Mouse (Mus musculus): ENCODE data around the gene Sfxn5. TPM values are rescaled to one million over a fixed set of nuclear protein-coding genes. Genes with fewer than 3 reads are reported as not detected.

The Sfxn5 gene
- total and polyA plus RNA-seq, 2 experiments from 2014 or later: 2.7 to 4.8 TPM

DNA sequence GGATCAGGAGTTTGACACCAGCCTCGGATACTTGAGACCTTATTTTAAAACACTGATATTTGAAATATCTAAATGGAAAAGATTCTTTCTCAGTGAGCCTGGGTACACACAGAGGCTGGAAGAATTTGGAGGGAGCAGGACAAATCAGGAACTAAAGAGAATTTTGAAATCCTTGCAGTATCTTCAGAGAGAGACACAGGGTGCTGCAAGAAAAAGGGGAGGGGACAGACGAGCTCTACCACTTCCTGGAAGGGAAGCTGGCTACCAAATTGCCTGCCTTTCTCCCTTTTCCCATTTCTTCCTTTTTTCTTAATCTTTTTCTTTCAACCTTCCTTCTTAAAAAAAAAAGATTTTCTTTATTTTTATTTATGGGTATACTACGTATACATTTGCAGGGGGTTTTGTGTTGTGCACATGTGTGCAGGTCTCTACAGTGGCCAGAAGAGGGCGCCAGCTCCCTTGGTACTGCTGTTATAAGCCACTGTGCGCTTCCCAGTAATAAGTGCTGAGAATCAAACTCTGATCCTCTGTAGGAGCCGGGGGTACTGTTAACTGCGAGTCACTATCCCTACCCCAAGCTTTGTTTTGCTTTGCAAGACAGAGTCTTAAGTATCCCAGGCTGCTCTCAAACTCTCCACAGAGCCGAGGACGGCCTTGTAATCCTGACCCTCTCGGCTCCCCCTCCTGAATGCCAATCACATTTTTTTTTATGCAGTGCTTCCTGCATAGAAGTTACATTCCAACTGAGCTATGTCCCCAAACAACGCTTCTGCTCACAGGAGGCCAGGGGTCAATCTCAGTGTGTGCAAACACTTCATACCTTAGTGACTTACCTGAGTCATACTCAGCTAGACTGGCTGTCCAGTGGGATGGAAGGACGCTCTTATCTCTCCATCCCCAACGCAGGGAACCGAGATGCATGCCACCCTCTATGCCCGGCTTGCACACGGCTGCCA, 42.1 kb downstream of the Sfxn5 start:
- no peak for DNase-seq (ENCODE audit: low spot score)
- Histone ChIP-seq H3K4me1 (ENCODE audit: control insufficient read depth, insufficient read depth) (peaks cover 6% of the 10 kb centered on the region; the same call in 1 of the 2 replicates), H3K36me3 (replicated peaks; ENCODE audit: control insufficient read depth, insufficient read depth, low read length) (no peaks in the 10 kb centered on the region), H3K27ac (ENCODE audit: low read depth) (no peak overlapping the region), H3K27me3 (ENCODE audit: control insufficient read depth, insufficient read depth, low read length) (no peaks in the 10 kb centered on the region), H3K9ac (replicated peaks; ENCODE audit: low read depth, low read length) (no peak overlapping the region), H3K4me2 (ENCODE audit: low read depth, low read length) (no peak overlapping the region), H3K4me3 (ENCODE audit: low read depth, low read length) (no peak overlapping the region), H3K9me3 (replicated peaks; ENCODE audit: control insufficient read depth, low read length) (0 out of 2 replicates have a peak, but pooled peaks cover 6% of the 10 kb centered on the region)
- ATAC-seq (ENCODE audit: insufficient read depth, low read depth): no peak
- TF ChIP-seq EP300 (IDR thresholded peaks at IDR 0.05; ENCODE audit: low read depth) (no peak), CTCF (IDR thresholded peaks at IDR 0.05; ENCODE audit: low read depth) (no peak)
- 84% methylated on average over 16 of the region's 16 CpGs for WGBS

- Histone ChIP-seq H3K9me3 (replicated peaks; ENCODE audit: control insufficient read depth, low read length) (0 out of 2 replicates have a peak, but pooled peaks cover 6% of the 10 kb centered on the region), H3K4me1 (ENCODE audit: control insufficient read depth, insufficient read depth) (no peaks in the 10 kb centered on the region), H3K4me2 (ENCODE audit: low read depth, low read length) (no peak overlapping the region), H3K9ac (replicated peaks; ENCODE audit: low read depth, low read length) (no peak overlapping the region), H3K36me3 (replicated peaks; ENCODE audit: control insufficient read depth, insufficient read depth, low read length) (no peaks in the 10 kb centered on the region), H3K4me3 (ENCODE audit: low read depth, low read length) (no peak overlapping the region), H3K27ac (ENCODE audit: low read depth) (no peak overlapping the region), H3K27me3 (ENCODE audit: control insufficient read depth, insufficient read depth, low read length) (no peaks in the 10 kb centered on the region)
- WGBS: 73% methylated on average over 4 of the region's 4 CpGs
- TF ChIP-seq EP300 (IDR thresholded peaks at IDR 0.05; ENCODE audit: low read depth): no peak
- TF ChIP-seq CTCF (IDR thresholded peaks at IDR 0.05; ENCODE audit: low read depth): no peak
- ATAC-seq (ENCODE audit: insufficient read depth, low read depth) (no peak), DNase-seq (ENCODE audit: low spot score) (no peak)
These were observed 44.9 kb downstream of the Sfxn5 start for GRCm38 (mm10) chr6:85288193-85288857.

DNA sequence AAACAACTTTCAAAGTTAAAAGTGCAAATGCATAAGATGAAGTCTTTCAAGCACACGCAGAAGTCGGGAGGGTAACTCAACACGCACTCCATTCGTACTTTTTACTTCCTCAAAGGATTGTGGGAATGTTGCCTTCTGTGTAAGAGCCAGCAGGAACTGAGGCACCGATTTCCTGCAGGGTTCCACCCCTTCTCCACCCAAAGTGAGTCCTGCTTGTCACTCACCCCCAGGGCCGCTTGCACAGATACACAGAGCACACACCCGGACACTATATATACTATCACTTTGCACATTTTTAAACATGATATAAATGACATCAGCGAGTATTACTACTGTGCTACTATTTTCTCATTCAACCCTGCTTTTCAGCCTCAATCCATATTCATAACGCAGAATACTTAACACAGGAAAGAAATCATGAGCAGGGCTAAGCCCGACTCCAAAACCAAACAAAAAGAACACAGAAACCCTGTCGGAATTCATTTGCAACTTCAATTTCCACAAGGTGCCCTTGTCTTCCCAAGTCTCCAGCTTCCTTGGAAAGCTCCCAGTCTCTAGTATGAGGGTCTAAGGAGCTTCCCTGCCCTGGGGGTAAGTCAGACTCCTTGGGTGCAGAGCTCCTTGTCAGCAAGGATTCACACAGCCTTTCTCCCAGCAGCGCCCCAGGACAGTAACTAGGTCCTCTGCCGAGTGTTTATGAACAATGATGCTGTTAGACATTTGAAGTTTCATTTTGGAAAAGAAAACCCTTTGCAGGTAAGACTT, 46.8 kb downstream of the Sfxn5 start:
- DNase-seq (ENCODE audit: low spot score) (no peak), ATAC-seq (ENCODE audit: insufficient read depth, low read depth) (no peak)
- TF ChIP-seq CTCF (IDR thresholded peaks at IDR 0.05; ENCODE audit: low read depth) (no peak), EP300 (IDR thresholded peaks at IDR 0.05; ENCODE audit: low read depth) (no peak)
- Histone ChIP-seq H3K27ac (ENCODE audit: low read depth) (no peak overlapping the region), H3K9me3 (replicated peaks; ENCODE audit: control insufficient read depth, low read length) (0 out of 2 replicates have a peak, but pooled peaks cover 6% of the 10 kb centered on the region), H3K4me2 (ENCODE audit: low read depth, low read length) (no peak overlapping the region), H3K36me3 (replicated peaks; ENCODE audit: control insufficient read depth, insufficient read depth, low read length) (no peaks in the 10 kb centered on the region), H3K27me3 (ENCODE audit: control insufficient read depth, insufficient read depth, low read length) (no peaks in the 10 kb centered on the region), H3K4me1 (ENCODE audit: control insufficient read depth, insufficient read depth) (no peaks in the 10 kb centered on the region), H3K9ac (replicated peaks; ENCODE audit: low read depth, low read length) (no peak overlapping the region), H3K4me3 (ENCODE audit: low read depth, low read length) (no peak overlapping the region)
- WGBS: 79% methylated on average over 13 of the region's 13 CpGs

DNA sequence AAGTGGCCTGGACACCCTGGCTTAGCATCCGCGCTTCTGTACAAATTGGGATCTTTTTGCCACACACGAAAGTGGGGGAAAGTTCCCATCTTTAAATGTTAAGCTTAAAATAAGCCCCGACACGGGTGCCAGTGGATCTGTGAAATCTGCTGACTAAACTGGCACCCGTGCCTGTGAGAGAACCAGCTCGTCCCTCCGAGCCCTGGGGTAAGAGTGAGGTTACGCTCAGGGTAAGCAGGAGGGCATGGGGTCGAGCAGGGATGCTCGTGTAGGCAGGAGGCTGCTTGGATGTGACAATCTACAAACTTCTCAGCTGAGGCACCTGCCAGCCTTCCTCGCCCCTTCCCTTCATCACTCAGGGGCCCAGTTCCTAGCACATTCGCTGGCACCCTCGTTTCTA, 52.4 kb downstream of the Sfxn5 start:
- Histone ChIP-seq H3K4me3 (ENCODE audit: low read depth, low read length) (no peak overlapping the region), H3K4me1 (ENCODE audit: control insufficient read depth, insufficient read depth) (no peaks in the 10 kb centered on the region), H3K27ac (ENCODE audit: low read depth) (no peak overlapping the region), H3K4me2 (ENCODE audit: low read depth, low read length) (no peak overlapping the region), H3K36me3 (replicated peaks; ENCODE audit: control insufficient read depth, insufficient read depth, low read length) (no peaks in the 10 kb centered on the region), H3K9ac (replicated peaks; ENCODE audit: low read depth, low read length) (no peak overlapping the region), H3K27me3 (ENCODE audit: control insufficient read depth, insufficient read depth, low read length) (no peaks in the 10 kb centered on the region), H3K9me3 (replicated peaks; ENCODE audit: control insufficient read depth, low read length) (no peaks in the 10 kb centered on the region)
- DNase-seq (ENCODE audit: low spot score) (no peak), ATAC-seq (ENCODE audit: insufficient read depth, low read depth) (no peak)
- WGBS: 64% methylated on average over 14 of the region's 14 CpGs
- TF ChIP-seq EP300 (IDR thresholded peaks at IDR 0.05; ENCODE audit: low read depth) (no peak), CTCF (IDR thresholded peaks at IDR 0.05; ENCODE audit: low read depth) (no peak)

DNA sequence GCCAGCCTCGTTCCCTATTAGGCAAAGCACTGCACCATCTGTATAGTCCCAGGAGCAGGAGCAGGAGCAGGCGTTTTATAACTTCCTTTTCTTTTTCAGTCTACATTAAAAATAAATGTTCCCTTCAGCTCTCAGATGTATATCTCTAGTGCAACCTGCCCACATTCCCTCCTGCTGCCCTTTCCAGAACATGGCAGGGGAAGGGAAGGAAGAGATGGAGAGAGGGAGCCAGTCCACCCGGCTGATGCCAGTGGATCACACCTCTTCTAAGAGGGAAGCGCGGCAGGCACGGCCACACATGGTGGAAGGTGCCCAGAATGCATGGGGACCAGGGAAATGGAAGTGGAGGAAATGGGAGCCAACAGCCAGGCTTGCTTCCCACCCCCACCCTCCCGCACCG, 56.7 kb downstream of the Sfxn5 start:
- Histone ChIP-seq H3K36me3 (replicated peaks; ENCODE audit: control insufficient read depth, insufficient read depth, low read length) (no peaks in the 10 kb centered on the region), H3K4me3 (ENCODE audit: low read depth, low read length) (no peak overlapping the region), H3K4me2 (ENCODE audit: low read depth, low read length) (no peak overlapping the region), H3K27me3 (ENCODE audit: control insufficient read depth, insufficient read depth, low read length) (no peaks in the 10 kb centered on the region), H3K9me3 (replicated peaks; ENCODE audit: control insufficient read depth, low read length) (no peaks in the 10 kb centered on the region), H3K27ac (ENCODE audit: low read depth) (no peak overlapping the region), H3K9ac (replicated peaks; ENCODE audit: low read depth, low read length) (no peak overlapping the region), H3K4me1 (ENCODE audit: control insufficient read depth, insufficient read depth) (no peaks in the 10 kb centered on the region)
- TF ChIP-seq EP300 (IDR thresholded peaks at IDR 0.05; ENCODE audit: low read depth): no peak
- TF ChIP-seq CTCF (IDR thresholded peaks at IDR 0.05; ENCODE audit: low read depth): no peak
- DNase-seq (ENCODE audit: low spot score) (no peak), ATAC-seq (ENCODE audit: insufficient read depth, low read depth) (no peak)
- WGBS: 61% methylated on average over 8 of the region's 8 CpGs

Measured in heart, postnatal 0 days (tissue).